Mouse (Mus musculus) lung, postnatal 25 days (tissue): Measurements from ENCODE around the gene Ror2.
A peak's percentile ranks its signal among the peaks of the same experiment; 100 is the strongest.

Experiments
- DNase-seq: peaks from one replicate; pipeline ENCODE4 v3.0.0; 2022; ENCODE audit warnings: low spot score

Ror2 gene

DNA sequence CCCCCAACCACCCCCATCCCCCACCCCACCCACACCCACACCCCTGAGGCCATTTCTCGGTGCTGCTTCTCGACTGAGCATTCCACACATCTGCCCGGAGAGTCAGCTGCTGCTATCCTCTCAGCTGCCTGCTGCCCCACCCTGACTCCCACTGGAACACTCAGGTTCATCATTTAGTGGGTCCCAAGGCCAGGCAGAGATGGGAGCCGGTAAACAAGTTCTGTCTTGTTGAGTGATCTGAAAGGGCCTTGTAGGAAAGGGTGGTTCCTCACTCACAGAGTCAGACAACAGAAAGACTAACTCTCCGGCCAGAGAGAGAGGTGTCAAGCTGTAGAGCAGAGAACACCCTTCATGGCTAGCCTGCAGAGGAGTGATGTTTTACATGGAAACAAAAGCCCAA lies 155.9 kb downstream of the Ror2 start:
- DNase-seq, result no peak

DNA sequence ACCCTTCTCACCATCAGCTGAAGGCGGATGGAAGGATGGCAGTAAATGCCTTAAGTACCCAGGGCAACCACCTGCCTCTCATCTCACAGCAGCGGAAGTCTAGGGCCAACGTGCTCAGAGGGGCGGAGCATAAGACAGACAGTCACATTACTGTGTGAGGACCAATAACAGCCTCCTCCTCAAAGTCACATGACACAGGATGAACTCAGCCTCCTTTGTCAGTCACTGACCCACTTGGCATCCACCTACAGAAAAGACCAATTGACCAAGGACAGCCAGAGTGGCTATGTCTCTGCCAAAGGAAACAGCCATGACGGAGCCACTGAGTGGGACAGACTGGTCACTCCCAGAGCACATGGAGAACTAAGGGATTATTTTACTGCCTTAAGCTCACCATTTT lies 160.3 kb downstream of the Ror2 start:
- no peak for DNase-seq

DNA sequence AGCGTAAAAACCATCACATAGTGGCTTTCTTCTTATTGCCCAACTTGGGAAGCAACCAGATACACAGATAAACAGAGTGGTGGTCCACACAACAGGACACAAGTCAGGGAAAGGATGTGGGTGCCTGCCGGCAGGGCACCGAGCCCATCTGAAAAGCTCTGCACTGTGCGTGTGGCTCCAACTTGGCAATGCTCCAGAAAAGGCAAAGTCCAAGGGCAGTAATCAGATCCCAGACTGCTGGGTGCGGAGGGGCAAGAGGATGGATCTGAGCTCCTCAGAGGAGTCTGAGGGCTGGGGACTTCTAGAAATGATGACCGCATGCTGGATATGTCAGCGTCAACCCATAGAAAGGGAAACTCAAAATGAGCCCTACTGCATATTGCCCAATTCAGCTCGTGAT lies 163.8 kb downstream of the Ror2 start:
- no peak for DNase-seq

DNA sequence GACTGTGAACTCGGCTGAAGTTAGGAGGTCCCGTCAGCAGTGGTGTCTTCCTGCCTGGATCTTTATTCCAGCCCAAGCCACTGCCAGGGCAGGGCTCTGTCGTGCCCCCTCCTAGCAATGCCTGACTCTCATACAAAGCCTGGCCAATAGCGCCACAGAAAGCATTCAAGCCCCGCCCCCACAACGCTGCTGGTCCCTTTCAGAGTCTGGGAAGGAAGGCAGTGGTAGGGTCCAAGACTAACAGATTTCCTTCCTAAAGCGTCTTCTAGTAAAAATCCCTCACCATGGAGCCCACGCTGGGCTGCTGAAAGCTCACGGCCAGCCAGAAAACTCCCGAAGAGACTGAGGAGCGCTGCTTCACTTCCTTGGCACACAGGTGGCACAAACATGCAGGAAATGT lies 165.0 kb downstream of the Ror2 start:
- DNase-seq, result no peak

DNA sequence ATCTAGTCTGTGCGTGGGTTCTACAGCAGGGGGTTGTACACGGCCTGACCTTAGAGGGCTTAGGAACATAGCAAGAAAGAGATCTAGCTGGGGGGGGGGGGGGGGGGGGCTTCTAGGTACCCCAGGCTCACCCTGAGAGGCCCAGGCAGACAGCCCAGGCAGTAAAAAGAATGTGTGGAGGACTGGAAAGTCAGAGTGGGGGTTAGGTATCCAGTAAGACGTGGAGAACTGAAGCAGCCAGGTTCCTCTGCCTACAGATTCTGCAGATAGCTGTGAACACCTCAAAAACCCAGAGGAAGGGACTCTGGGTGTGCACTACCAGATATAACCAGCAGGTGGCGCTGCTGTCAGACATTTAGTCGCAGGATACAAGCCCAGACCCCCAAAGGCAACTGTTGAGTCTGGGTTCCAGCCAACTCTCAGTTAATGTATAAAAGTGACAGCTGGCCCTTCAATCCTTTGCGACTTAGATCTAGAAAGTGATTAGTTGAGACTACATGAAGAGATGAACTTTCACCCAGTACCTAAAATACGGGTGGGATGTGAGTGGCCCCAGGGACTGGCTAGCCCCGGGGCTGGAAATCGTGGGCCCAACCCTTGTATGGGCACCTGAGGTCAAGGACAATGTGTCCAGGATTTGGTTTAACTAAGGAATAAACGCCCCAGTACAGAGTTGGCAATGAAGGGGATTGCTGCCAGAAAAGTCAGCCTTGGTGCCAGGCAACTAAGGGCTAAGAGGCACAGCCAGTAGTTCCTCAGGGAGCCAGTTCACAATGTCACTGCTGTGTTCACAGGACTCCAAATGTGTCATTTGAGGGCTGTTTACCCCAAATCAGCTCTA lies 166.1 kb downstream of the Ror2 start:
- peak; percentile 57 for DNase-seq

DNA sequence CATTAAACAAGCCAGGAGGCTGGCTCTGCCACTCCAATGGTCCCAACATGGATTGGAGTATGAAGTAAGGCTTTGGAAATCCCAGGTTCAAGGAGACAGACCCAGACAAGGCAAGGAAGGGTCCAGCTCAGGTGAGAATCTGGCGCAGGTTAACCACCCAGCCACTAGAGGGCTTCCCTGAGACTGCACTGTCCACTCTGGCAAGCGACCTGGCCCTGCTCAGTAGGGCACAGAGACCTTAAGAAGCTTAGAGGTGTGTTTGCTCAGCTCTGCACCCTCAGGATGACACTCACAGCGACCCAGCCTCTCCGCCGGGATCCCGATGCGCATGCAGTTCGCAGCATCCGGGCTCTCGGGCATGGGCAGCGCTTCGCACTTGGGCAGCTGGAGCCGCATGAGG lies 167.5 kb downstream of the Ror2 start:
- DNase-seq, result peak; percentile 7

DNA sequence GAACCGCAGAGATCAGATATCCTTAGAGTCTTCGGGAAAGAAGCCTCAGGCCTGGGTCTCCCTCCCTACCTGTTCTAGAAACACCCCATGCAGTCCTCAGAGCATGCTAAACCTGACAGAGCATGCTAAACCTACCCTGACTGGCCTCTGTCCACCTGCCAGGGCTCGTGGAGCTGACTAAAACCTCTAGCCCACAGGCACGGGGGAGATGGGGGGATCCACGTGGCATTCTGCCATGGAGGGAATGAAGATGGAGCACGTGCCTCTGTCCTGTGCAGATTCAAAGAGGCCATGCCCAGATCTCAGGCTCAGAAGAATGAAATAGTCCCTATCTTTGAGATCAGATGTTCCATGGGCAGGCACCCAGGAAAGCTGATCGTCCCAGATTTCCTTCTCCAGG lies 168.0 kb downstream of the Ror2 start:
- no peak for DNase-seq

DNA sequence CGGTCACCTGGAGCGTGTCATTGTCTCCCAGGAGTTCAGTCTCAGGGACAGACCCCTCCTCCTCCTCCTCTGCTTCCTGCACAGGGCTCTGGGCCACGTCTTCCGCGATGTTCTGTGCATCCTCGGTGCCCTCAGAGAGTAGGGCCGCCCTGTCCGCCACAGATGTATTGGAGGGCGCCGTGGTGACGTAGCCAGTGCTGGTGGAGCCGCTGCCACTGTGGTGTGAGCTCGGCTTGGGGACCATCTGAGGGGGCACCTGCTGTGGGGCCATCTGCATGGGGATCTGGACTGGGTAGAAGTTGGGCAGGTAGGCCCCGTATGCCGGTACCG lies 175.7 kb downstream of the Ror2 start:
- DNase-seq, result no peak

DNA sequence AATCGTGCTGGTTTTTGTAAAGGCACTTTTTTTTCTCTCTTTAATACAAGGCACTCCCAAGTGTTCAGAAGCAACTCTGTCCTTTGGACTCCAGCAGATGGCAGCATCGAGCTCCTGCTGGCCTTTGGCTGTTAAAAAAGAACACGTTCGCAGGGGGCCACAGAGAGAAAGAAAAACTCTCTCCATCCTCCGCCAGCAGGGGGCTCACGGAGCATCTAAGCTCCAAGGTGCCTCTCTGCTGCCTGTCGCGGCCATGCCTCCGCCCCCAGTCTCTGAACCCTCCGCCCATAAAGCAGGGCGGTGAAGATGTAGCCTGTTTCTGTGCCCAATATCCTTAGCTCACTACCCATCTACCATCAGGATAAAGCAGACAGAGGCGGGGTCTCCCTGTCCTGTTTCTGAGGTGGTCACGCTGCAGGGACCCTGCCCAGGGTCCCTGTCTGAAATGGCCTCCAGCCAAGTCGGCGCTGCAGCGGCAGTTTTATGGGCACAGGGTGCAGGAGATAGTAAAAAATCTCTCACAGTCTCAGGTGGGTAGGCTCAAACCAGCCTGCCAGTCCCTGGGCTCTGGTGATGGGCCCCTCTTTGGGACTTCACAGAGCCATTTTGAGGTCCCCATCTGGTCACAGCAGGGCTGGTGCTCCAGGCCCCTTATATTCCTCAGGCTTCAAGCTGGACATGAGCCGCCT lies 176.2 kb downstream of the Ror2 start:
- peak; percentile 88 for DNase-seq

DNA sequence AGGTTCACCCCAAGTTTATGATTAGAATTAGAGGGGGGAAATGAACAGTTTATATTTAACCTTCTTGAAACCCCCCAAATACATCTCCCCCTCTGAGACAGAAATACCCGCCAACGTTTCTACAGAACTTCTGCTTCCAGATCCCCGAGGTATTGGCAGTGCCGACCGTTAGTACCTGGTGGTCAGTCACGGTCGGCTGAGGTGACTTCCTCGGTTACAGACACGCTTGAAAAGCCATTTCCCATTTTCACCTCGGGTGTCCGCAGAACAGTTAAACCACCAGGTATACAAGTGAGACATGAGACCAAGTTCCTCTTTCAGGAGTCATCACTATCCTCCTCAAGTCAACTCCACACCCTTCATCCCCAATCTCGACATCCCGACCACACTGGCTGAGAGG lies 179.2 kb downstream of the Ror2 start:
- no peak for DNase-seq

DNA sequence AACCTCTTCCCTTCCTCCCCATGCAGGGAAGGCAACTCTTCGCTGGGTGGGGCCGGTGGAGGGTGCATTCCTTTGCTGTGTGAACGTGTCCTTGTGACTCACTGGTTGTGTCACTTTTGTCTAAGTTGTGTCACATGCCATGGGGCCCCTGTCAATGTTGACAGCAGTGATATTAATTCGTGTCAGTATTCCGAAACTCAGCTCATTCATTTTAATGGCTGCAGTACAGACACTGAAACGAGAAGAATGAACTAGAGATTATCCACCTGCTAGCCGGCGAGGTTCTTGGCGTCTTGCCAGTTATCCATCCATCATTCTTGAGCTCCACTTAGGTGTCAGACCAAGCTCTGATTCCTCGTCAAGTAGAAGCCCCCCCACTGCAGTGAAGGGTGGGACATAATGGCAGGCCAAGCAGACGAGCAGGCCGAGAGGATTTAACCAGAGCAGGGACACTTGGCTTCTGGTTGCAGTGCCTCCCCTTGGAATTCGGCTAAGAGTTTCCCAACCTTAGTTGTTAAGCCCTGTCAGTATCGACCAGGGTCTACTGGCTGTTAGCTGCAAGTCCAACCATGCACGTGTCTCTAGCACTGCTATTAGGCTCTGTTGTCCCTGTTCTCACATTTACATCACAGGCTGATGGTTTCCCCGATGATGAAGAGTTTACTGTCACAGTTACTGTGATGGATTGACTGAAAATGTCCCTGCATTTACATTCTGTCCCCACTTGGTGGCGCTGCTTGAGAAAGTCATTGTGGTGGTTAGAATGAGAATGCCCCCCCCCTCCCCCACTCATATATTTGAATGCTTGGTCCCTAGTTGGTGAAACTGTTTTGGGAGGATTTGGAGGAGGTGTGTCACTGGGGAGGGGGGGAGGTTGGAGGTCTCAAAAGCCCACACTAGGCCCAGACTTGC lies 185.9 kb downstream of the Ror2 start:
- no peak for DNase-seq

DNA sequence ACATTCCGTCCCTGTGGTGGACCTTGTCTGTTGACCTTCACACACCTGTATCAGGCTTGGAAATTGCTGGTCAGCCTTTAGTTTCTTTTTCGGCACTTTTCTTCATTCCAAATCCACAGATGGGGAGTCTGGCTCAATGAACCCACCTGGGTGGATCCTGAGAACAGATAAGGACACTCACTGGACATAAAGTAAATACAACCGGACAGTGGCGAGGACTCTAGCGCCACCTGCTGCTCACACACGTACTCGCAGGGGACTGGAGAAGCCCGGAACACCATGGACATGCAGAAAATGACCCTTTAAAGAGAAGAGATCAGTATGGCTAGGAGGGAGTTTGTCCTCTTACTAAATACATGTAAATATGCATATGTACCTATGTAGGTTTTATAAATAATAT lies 189.3 kb downstream of the Ror2 start:
- DNase-seq, result peak; percentile 48

DNA sequence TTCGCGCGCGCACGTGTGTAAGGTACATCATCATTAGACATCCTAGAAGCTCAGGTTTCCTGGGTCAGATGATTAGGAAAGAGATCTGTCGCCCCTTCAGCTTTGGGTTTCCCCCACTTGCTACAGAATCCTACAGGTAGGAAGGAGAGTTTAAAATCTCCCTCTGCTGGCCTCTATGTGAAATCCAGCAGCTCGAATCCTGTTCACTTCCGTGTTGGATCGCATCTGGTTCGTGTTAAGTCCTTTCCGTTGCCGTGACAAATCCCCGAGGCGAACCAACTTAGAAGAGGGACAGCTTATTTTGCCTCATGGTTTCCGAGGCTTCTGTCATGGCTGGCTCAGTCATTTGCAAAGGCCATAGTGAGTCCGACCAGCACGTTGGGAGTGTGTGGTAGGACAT lies 190.7 kb downstream of the Ror2 start:
- no peak for DNase-seq

DNA sequence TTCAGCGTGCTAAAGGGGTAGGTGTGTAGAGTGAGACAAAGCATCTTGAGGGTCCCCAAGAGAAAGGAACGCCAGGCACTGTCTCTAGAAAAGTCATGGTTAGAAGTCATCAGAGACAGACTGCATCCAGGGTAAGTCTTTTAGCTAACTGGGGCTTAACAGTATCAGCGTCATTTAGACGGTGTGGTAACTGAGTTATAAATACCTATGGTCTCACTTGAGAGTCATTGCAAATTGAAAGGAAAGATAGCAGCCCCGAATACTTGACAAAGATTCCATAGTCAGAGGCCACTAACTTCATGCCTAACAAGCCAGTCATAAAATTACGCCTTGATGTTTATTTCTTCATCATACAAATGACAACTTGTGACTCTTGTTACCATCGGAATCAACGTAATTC lies 191.3 kb downstream of the Ror2 start:
- DNase-seq, result no peak

DNA sequence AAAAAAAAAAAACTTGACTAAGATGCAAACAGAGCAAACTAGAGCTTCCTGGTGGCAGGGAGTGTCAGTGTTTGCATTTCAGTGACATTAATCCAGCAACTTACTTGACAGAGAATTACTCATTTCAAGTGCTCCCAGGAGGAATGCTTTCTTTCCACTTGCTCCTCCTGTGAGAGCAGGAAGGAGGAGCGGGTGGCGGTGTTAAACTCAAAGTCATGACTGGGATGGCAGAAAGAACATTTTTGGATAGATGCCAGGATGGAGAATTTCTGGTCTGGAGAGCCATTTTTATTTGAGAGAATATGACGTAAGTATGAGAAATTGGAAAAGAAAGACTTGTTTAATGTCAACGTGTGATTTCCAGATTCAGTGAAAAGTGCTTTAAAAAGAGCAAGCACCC lies 192.5 kb downstream of the Ror2 start:
- no peak for DNase-seq

DNA sequence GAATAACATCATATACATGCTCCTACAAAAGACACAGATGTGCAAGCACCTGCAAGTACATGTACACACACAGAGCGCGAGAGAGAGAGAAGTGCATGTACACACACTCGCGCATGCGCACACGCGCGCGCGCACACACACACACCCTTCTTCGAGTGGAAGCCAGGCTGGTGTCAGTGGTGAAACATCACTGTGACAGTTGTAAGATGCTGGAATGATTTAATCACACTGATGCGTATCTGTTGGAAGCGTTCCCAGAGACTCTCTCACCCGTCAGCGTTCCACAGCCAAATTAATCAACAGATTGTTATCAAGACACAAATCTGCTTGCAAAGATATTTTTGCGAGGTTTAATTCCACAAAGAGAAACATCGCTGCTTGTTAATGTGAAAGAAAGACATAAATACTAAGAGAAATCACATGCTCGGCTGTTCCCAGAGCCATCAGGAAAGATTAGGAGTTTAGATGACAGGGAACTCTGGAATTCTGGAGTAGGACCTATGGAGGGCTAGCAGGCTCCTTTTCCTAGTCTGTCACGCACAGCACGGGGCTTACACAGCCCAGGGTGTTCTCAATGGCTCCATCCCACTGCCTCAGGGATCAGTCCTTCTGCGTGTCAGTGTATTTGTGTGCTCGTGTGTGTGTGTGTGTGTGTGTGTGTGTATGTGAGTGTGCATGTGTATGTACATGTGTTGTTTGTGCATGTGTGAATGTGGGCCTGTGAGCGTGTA lies 199.2 kb downstream of the Ror2 start:
- no peak for DNase-seq

DNA sequence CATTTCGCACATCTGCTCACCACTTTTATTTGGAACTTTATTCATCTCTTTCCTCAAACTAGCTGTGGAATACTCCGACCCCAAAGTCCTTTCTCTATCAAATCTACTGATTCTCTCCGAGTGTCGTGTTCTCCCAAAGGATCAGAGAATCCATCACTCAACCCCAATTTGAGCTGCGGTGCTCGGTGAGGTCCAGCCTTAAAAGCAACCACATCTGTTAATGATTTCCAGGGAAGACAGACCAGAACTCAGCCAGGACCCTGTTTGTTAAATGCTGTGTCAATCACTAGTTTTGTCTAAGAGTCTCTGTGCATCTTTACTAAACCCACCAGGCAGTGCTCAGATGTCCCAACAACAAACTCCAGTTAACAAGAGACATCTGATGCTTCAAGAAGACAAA lies 204.1 kb downstream of the Ror2 start:
- no peak for DNase-seq

DNA sequence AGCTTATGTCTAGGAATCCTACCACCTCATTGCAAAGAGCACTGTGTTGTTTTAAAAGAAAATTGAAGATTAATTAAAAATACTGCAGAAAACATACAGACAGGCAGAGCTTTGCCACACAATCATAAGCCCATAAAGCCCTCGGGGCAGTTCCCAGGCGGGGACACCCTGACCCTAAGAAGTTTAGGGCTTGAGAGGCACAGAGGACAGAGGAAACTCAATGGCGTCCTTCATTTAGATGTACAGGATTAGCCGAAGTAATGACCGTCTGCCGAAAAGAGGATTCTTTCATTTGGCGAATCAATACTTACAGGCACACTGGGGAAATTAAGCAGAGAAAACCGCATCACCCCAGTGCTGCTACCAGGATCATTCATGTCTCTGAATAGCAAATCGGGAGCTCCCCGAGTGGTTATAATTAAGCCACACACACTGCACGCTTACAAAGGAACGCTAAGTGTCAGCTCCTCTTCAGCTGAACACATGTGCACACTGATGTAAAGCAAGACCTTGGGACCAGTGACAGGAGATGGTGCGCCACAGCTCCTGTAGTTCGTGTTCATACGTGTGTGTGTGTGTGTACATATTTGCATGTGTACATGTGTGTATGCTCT lies 208.1 kb downstream of the Ror2 start:
- DNase-seq, result no peak

DNA sequence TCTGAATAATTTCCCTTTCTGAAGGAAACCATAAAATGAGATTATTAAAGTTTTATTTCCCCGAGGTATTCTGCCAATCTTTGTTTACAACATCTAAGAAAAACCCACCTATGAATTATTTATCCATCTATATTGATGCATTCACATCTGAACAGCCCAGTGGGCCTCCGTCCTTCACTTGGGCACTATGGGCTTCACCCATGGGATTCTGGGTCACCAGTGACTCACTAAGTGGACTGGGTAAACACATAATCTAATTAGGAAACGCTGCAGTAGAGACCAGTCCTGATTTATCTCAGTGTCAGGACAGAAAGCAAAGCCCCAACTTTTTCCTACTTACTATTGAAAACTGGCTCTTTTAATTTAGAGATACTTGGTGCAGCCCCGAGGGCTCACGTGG lies 210.9 kb downstream of the Ror2 start:
- DNase-seq, result no peak

DNA sequence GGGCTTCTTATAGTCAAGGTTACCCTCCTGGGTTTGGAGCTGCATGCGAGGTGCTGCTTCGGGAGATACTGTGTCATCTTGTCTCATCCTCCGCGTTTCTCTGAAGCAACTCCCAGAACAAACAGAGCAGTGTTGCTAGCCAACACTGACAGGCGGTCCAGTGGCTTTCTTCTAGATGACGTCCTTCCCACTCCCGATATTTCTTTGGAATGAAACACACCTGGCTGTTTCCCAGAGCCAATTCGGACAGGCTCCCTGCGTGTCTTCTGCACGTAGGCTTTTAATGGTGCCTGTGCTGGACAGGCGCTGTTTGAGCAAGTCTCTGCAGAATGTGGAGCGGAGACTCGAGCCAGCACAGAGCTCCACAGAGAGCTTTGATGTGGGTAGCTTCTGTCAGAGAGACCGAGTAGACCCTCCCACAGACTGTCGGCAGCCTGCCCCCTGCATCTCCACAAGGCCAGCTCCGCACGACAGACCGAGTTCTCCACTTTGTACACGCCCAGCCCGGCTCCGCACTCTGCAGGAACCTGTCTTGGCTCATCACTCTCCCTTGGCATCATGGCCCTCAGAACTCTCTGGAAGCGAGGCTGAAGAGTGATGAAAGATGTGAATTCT lies 216.7 kb downstream of the Ror2 start:
- no peak for DNase-seq

DNA sequence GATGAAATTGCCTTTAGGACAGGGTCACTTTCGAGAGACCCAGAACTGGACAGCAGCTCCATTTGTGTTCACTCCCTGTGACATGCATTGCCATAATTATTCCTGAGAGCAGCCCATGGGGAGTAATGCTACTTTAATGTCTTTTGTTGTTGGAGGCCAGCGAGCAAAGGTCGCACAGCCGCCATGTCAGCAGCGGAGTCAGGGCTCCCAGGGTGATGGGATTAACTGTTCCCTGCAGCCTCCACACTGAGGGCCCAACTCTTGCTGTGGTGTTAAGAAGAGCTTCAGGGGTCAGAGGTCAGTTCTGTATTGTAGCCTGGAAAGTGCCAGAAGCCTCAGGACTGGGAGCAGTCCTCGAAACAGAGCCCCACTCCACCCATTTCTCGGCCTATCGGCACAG lies 217.5 kb downstream of the Ror2 start:
- no peak for DNase-seq
